Mouse (Mus musculus) embryonic fibroblast, embryonic 13.5 days (primary cell): ENCODE measurements around the gene Gm20388.

Source experiments
- CTCF ChIP-seq: IDR thresholded peaks from 2 replicates; pipeline ENCODE4 v1.5.1; 2011; ENCODE audit warnings: mild to moderate bottlenecking, control low read depth, low read length, moderate library complexity, borderline replicate concordance; ENCODE audit not compliant: insufficient read depth
- POLR2A ChIP-seq: IDR thresholded peaks from 2 replicates; pipeline ENCODE4 v1.6.1; 2011; ENCODE audit warnings: low read depth, mild to moderate bottlenecking, control low read depth, low read length, moderate library complexity

DNA sequence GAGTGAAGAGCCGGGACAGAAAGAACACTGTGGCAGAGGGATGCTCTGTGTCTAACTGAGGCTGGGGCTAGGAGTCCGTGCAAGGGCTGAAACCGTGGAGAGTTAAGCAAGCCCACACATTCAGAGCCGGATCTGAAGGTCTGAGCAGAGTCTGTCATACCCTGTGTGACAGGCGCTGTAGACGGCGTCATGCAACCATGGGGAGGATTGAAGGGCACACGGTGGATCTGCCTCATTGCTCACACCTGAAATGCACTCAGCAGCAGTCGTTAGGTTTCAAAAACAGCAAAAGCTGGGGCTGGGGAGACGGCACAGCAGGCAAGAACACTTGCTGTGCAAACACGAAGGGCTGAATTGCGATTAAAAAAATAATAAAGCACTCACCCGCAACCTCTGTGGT lies 433.9 kb downstream of the Gm20388 start:
- TF ChIP-seq POLR2A: no peak
- TF ChIP-seq CTCF: no peak
